In genomic region chr6:126981539-126982234, GRCm38 (mm10) we compare ENCODE assay signal across 17 mouse cellular contexts. TPM values are rescaled to one million over a fixed set of nuclear protein-coding genes. Genes with fewer than 3 reads are reported as not detected.
DNase-seq lines count a peak whose midpoint lies in the region; ATAC-seq and TF ChIP-seq lines count a peak whose summit lies in the region.
"Had no signal": no experiment of that assay in that cellular context is flagged by ENCODE, and none has a peak within 500 bp of the region (broad histone marks: within the 10 kb centered on the region; RNA-seq: fewer than 3 reads in every experiment).

No protein-coding gene starts in this region.

- peak overlapping the region; percentile 24; the same call in 1 of the 2 replicates for H3K27ac ChIP-seq in gastrocnemius, adult 2 months
- no peak overlapping the region for H3K27ac ChIP-seq in heart, embryonic 11.5 days (ENCODE audit: low read depth, low read length)
- H3K27ac ChIP-seq in left cerebral cortex, adult 2 months = no peak overlapping the region
- H3K27ac ChIP-seq: hindbrain, embryonic 10.5 days; liver, embryonic 15.5 days; midbrain, embryonic 15.5 days had no signal

- no peaks in the 10 kb centered on the region for H3K36me3 ChIP-seq in heart, embryonic 11.5 days (ENCODE audit: control insufficient read depth, insufficient read depth, low read length)
- H3K36me3 ChIP-seq: midbrain, embryonic 15.5 days had no signal

- no peaks in the 10 kb centered on the region for H3K4me1 ChIP-seq in heart, embryonic 11.5 days (ENCODE audit: control insufficient read depth, insufficient read depth, low read length)
- H3K4me1 ChIP-seq: hindbrain, embryonic 10.5 days; liver, embryonic 15.5 days; midbrain, embryonic 15.5 days had no signal

- no peaks in the 10 kb centered on the region for H3K9me3 ChIP-seq in heart, embryonic 11.5 days (replicated peaks; ENCODE audit: control insufficient read depth, low read length)
- H3K9me3 ChIP-seq: G1E; hindbrain, embryonic 10.5 days; liver, embryonic 15.5 days; midbrain, embryonic 15.5 days had no signal

- intact Hi-C loops in gastrocnemius, adult 2 months (cut with DNase I) = no loop called here
- intact Hi-C loops in left cerebral cortex, adult 2 months (cut with DNase I) = no loop called here

- H3K4me2 ChIP-seq in heart, embryonic 11.5 days = no peak overlapping the region
- H3K4me2 ChIP-seq: liver, embryonic 15.5 days; midbrain, embryonic 15.5 days had no signal

- TF ChIP-seq CTCF in gastrocnemius, adult 2 months (IDR thresholded peaks at IDR 0.05) = no peak
- no peak for TF ChIP-seq CTCF in left cerebral cortex, adult 2 months (IDR thresholded peaks at IDR 0.05)

- H3K9ac ChIP-seq in heart, embryonic 11.5 days (ENCODE audit: low read depth, low read length) = no peak overlapping the region
- H3K9ac ChIP-seq: liver, embryonic 15.5 days; midbrain, embryonic 15.5 days had no signal

- WGBS in heart, embryonic 11.5 days (ENCODE audit: insufficient replicate concordance) = 32% methylated on average over 5 of the region's 5 CpGs

- H3K27me3 ChIP-seq in heart, embryonic 11.5 days (ENCODE audit: control insufficient read depth, insufficient read depth, low read length) = no peaks in the 10 kb centered on the region
- H3K27me3 ChIP-seq: liver, embryonic 15.5 days; midbrain, embryonic 15.5 days had no signal

- no peak overlapping the region for H3K4me3 ChIP-seq in gastrocnemius, adult 2 months
- H3K4me3 ChIP-seq in heart, embryonic 11.5 days (ENCODE audit: low read depth, low read length) = no peak overlapping the region
- no peak overlapping the region for H3K4me3 ChIP-seq in left cerebral cortex, adult 2 months
- H3K4me3 ChIP-seq: erythroblast, embryonic 14.5 days; hindbrain, embryonic 10.5 days; liver, embryonic 15.5 days; midbrain, embryonic 15.5 days had no signal

- DNase-seq in gastrocnemius, adult 2 months = no peak
- DNase-seq in gastrocnemius, postnatal 10 days = no peak
- peak; percentile 83 for DNase-seq in 416B (ENCODE audit: low read depth)
- peak; percentile 10 to 23 for DNase-seq in kidney, postnatal 36 days
- DNase-seq in left cerebral cortex, adult 2 months (ENCODE audit: extremely low spot score in 1 of 2, low spot score in 2 of 2) = no peak
- no peak for DNase-seq in urinary bladder, postnatal 10 days (ENCODE audit: low spot score)
- no peak for DNase-seq in cerebellum, adult 9-11 months
- DNase-seq: right cerebral cortex, adult 18-20 months had no signal

- peak; percentile 67; the same call in 1 of the 2 replicates for ATAC-seq in heart, embryonic 11.5 days (replicated peaks; ENCODE audit: insufficient number of reproducible peaks, low FRiP score, low TSS enrichment)
- ATAC-seq: intestine, embryonic 16.5 days; midbrain, embryonic 15.5 days had no signal

RNA-seq across cellular contexts. Expression of gene Fgf6, which starts 33.7 kb away (rescaled TPM):
- total RNA-seq in gastrocnemius, adult 2 months (2021) = 1 to 10 TPM; 2.3 to 3.5 TPM
- 1 to 10 TPM; 5.2 to 9.8 TPM for total RNA-seq in gastrocnemius, postnatal 10 days (2021)
- polyA plus RNA-seq in heart, embryonic 11.5 days (2014; fragmentation: Nextera tagmentation; extraction: Ambion mirVana) = 0.09 and 0.18 TPM in 2 replicates
- total RNA-seq in left cerebral cortex, adult 2 months (2021) = not detected
- total RNA-seq: left cerebral cortex, postnatal 10 days had no signal
- polyA plus RNA-seq: erythroblast, embryonic 14.5 days; G1E; hindbrain, embryonic 10.5 days; intestine, embryonic 16.5 days; midbrain, embryonic 15.5 days; neural tube, embryonic 14.5 days had no signal

RNA-seq across cellular contexts. Expression of gene D6Wsu163e, which starts 41.9 kb away (rescaled TPM):
- 1 to 10 TPM; 5.0 to 8.6 TPM for total RNA-seq in gastrocnemius, adult 2 months (2021)
- total RNA-seq in gastrocnemius, postnatal 10 days (2021) = 10 to 100 TPM in 1 of 2 experiments, 1 to 10 TPM in 1; 8.7 to 10.3 TPM
- polyA plus RNA-seq in heart, embryonic 11.5 days (2014; fragmentation: Nextera tagmentation; extraction: Ambion mirVana) = 11.1 and 12.3 TPM in 2 replicates
- 10 to 100 TPM; 40.3 to 47.3 TPM for total RNA-seq in left cerebral cortex, adult 2 months (2021)

RNA-seq across cellular contexts. Expression of gene Rad51ap1, which starts 42.3 kb away (rescaled TPM):
- under 1 TPM in 1 of 2 experiments, not detected in 1; 0.47 TPM for total RNA-seq in gastrocnemius, adult 2 months (2021)
- total RNA-seq in gastrocnemius, postnatal 10 days (2021) = 10 to 100 TPM in 1 of 2 experiments, 1 to 10 TPM in 1; 7.0 to 10.1 TPM
- polyA plus RNA-seq in heart, embryonic 11.5 days (2014; fragmentation: Nextera tagmentation; extraction: Ambion mirVana) = 39.4 and 50.2 TPM in 2 replicates
- 1 to 10 TPM; 3.2 to 3.3 TPM for total RNA-seq in left cerebral cortex, adult 2 months (2021)

Comparison
In these comparisons a context has a peak if more than half of its experiments do, and no peak if none do; other contexts are left out.
1. DNase-seq: peak in 416B (single experiment) and kidney, postnatal 36 days (2 of 2); none in gastrocnemius, adult 2 months (single experiment), gastrocnemius, postnatal 10 days (single experiment), left cerebral cortex, adult 2 months (0 of 2), urinary bladder, postnatal 10 days (single experiment) and cerebellum, adult 9-11 months (single experiment).